ENCODE assay signal across 7 mouse cellular contexts in genomic region chr4:63843924-63844323, GRCm38 (mm10). TPM values are rescaled to one million over a fixed set of nuclear protein-coding genes. Genes with fewer than 3 reads are reported as not detected.
DNase-seq lines count a peak whose midpoint lies in the region; ATAC-seq and TF ChIP-seq lines count a peak whose summit lies in the region.

No protein-coding gene starts in this region.

- no peaks in the 10 kb centered on the region for H3K36me3 ChIP-seq in kidney, adult 2 months (ENCODE audit: control insufficient read depth, insufficient read depth, low read length)
- H3K36me3 ChIP-seq in kidney, embryonic 14.5 days (ENCODE audit: control insufficient read depth, insufficient read depth, low read length) = no peaks in the 10 kb centered on the region

- no peaks in the 10 kb centered on the region for H3K27me3 ChIP-seq in kidney, adult 2 months (replicated peaks; ENCODE audit: control insufficient read depth, insufficient read depth, low read length)
- no peaks in the 10 kb centered on the region for H3K27me3 ChIP-seq in kidney, embryonic 14.5 days (ENCODE audit: control insufficient read depth, insufficient read depth, low read length)

- no peaks in the 10 kb centered on the region for H3K9me3 ChIP-seq in kidney, embryonic 14.5 days (ENCODE audit: control insufficient read depth, low read length)

- DNase-seq in kidney, adult 2 months = peak; percentile 45
- peak; percentile 27 for DNase-seq in ES-CJ7 (ENCODE audit: low read depth, low spot score)
- peak; percentile 44 for DNase-seq in adrenal gland, postnatal 14 days
- peak; percentile 39 for DNase-seq in heart, postnatal 4 days
- DNase-seq in retina, adult 2 months (ENCODE audit: low read depth, low spot score) = peak; percentile 15
- DNase-seq in thymus, postnatal 0 days (ENCODE audit: low spot score) = no peak

- no peaks in the 10 kb centered on the region for H3K4me1 ChIP-seq in kidney, adult 2 months (ENCODE audit: control insufficient read depth, insufficient read depth, low read length)
- H3K4me1 ChIP-seq in kidney, embryonic 14.5 days (ENCODE audit: control insufficient read depth, insufficient read depth, low read length) = no peaks in the 10 kb centered on the region

- no peak for ATAC-seq in kidney, embryonic 14.5 days (ENCODE audit: low FRiP score, low TSS enrichment)

- H3K9ac ChIP-seq in kidney, embryonic 14.5 days (ENCODE audit: low read depth, low read length) = no peak overlapping the region

- H3K4me3 ChIP-seq in kidney, adult 2 months (ENCODE audit: insufficient read depth, low read depth, low read length) = no peak overlapping the region
- H3K4me3 ChIP-seq in kidney, embryonic 14.5 days (ENCODE audit: low read length) = no peak overlapping the region

- H3K4me2 ChIP-seq in kidney, embryonic 14.5 days (replicated peaks; ENCODE audit: low read depth, low read length) = no peak overlapping the region

- TF ChIP-seq POLR2A in kidney, adult 2 months (IDR thresholded peaks at IDR 0.05; ENCODE audit: low read depth, low read length) = no peak

- WGBS in kidney, adult 2 months = 30% methylated on average over 6 of the region's 6 CpGs
- 28% methylated on average over 6 of the region's 6 CpGs for WGBS in kidney, embryonic 14.5 days

- no peak overlapping the region for H3K27ac ChIP-seq in kidney, adult 2 months (ENCODE audit: insufficient read depth, low read depth, low read length)
- no peak overlapping the region for H3K27ac ChIP-seq in kidney, embryonic 14.5 days (ENCODE audit: low read depth, low read length)

- TF ChIP-seq CTCF in kidney, adult 2 months (conservative IDR thresholded peaks at IDR 0.05; ENCODE audit: insufficient read depth, insufficient read length, low read depth, low read length) = peak; percentile 46

RNA-seq across cellular contexts. Expression of gene Tnfsf8, which starts 17.2 kb away (rescaled TPM):
- 0.03 and 0.14 TPM in 2 replicates for polyA plus RNA-seq in kidney, adult 2 months (2012; rRNA removed)
- not detected in 2 replicates for polyA plus RNA-seq in kidney, embryonic 14.5 days (2014; fragmentation: Nextera tagmentation; extraction: Ambion mirVana)
- total RNA-seq in adrenal gland, postnatal 14 days (2021) = 0.41 TPM in 1 of 2 replicates, not detected in the other
- not detected for total RNA-seq in heart, postnatal 4 days (2021)
- polyA plus RNA-seq in thymus, postnatal 0 days (2015; fragmentation: Nextera tagmentation; extraction: Ambion mirVana) = 0.57 and 0.86 TPM in 2 replicates
